Mouse (Mus musculus) left cerebral cortex, adult 8-10 months (tissue): Measurements from ENCODE around the gene Pou2af1. TPM values are rescaled to one million over a fixed set of nuclear protein-coding genes. Genes with fewer than 3 reads are reported as not detected.
A peak's percentile ranks its signal among the peaks of the same experiment; 100 is the strongest.

Source experiments
- DNase-seq, 2 experiments: peaks; one replicate each; pipeline ENCODE4 v3.0.0; 2022; ENCODE audit warnings: low spot score in 2 of 2
- total RNA-seq, 4 experiments: library from RNA; stranded (reverse); gene quantifications; 2 replicates each; pipeline ENCODE4 v1.2.4; 2022

Pou2af1 gene
- total RNA-seq = under 1 TPM in 1 of 4 experiments, not detected in 3; 0.20 TPM

- no peak for DNase-seq
These were observed at the start of gene Pou2af1 for GRCm38 (mm10) chr9:51213023-51213728. Gene Pou2af1 (plus strand): TSS chr9:51213708.

GRCm38 (mm10) chr9:51163989-51164388, 49.5 kb upstream of the Pou2af1 start:
- DNase-seq = no peak

- DNase-seq = no peak
These were observed 48.0 kb upstream of the Pou2af1 start, which contains the start of gene Gm32742 for GRCm38 (mm10) chr9:51165312-51166180. Gene Gm32742 (minus strand): TSS chr9:51165517.

- no peak for DNase-seq
These were observed 45.6 kb upstream of the Pou2af1 start for GRCm38 (mm10) chr9:51167954-51168353.

GRCm38 (mm10) chr9:51168698-51169097, 44.8 kb upstream of the Pou2af1 start:
- no peak for DNase-seq

GRCm38 (mm10) chr9:51169133-51169532, 44.4 kb upstream of the Pou2af1 start:
- DNase-seq = no peak

GRCm38 (mm10) chr9:51170298-51170697, 43.2 kb upstream of the Pou2af1 start:
- no peak for DNase-seq

GRCm38 (mm10) chr9:51174890-51175464, 38.5 kb upstream of the Pou2af1 start:
- no peak for DNase-seq

GRCm38 (mm10) chr9:51175722-51176121, 37.8 kb upstream of the Pou2af1 start:
- no peak for DNase-seq

- no peak for DNase-seq
These were observed 35.2 kb upstream of the Pou2af1 start for GRCm38 (mm10) chr9:51178297-51178696.

GRCm38 (mm10) chr9:51180621-51181020, 32.9 kb upstream of the Pou2af1 start:
- peak; percentile 19 to 74 for DNase-seq

- no peak for DNase-seq
These were observed 30.5 kb upstream of the Pou2af1 start for GRCm38 (mm10) chr9:51182716-51183710.

GRCm38 (mm10) chr9:51185386-51185785, 28.1 kb upstream of the Pou2af1 start:
- DNase-seq = peak in 1 of 2 experiments; percentile 50

- no peak for DNase-seq
These were observed 27.6 kb upstream of the Pou2af1 start for GRCm38 (mm10) chr9:51185871-51186270.

- no peak for DNase-seq
These were observed 22.9 kb upstream of the Pou2af1 start for GRCm38 (mm10) chr9:51190655-51191054.

GRCm38 (mm10) chr9:51194790-51195189, 18.7 kb upstream of the Pou2af1 start:
- DNase-seq = no peak

- no peak for DNase-seq
These were observed 4.6 kb upstream of the Pou2af1 start for GRCm38 (mm10) chr9:51208974-51209332.

GRCm38 (mm10) chr9:51211191-51211590, 2.3 kb upstream of the Pou2af1 start:
- no peak for DNase-seq

- no peak for DNase-seq
These were observed 275 bp downstream of the Pou2af1 start for GRCm38 (mm10) chr9:51213729-51214237.

- DNase-seq = no peak
These were observed 1.8 kb downstream of the Pou2af1 start for GRCm38 (mm10) chr9:51215311-51215710.

- DNase-seq = no peak
These were observed 2.4 kb downstream of the Pou2af1 start for GRCm38 (mm10) chr9:51215949-51216348.
